Mouse (Mus musculus) bone marrow, adult 2 months (tissue): Measurements from ENCODE around the gene Mdk.
A peak's percentile ranks its signal among the peaks of the same experiment; 100 is the strongest.

Experiments
- CTCF ChIP-seq: fragments of 200-500 bp; IDR thresholded peaks from 2 replicates; pipeline ENCODE4 v1.5.1; 2011; ENCODE audit warnings: low read length, control low read depth; ENCODE audit not compliant: control insufficient read depth, insufficient read depth
- POLR2A ChIP-seq: fragments of 200-500 bp; IDR thresholded peaks from 2 replicates; pipeline ENCODE4 v1.6.1; 2011; ENCODE audit warnings: low read depth, mild to moderate bottlenecking, control low read depth, low read length, borderline replicate concordance; ENCODE audit not compliant: control insufficient read depth

DNA sequence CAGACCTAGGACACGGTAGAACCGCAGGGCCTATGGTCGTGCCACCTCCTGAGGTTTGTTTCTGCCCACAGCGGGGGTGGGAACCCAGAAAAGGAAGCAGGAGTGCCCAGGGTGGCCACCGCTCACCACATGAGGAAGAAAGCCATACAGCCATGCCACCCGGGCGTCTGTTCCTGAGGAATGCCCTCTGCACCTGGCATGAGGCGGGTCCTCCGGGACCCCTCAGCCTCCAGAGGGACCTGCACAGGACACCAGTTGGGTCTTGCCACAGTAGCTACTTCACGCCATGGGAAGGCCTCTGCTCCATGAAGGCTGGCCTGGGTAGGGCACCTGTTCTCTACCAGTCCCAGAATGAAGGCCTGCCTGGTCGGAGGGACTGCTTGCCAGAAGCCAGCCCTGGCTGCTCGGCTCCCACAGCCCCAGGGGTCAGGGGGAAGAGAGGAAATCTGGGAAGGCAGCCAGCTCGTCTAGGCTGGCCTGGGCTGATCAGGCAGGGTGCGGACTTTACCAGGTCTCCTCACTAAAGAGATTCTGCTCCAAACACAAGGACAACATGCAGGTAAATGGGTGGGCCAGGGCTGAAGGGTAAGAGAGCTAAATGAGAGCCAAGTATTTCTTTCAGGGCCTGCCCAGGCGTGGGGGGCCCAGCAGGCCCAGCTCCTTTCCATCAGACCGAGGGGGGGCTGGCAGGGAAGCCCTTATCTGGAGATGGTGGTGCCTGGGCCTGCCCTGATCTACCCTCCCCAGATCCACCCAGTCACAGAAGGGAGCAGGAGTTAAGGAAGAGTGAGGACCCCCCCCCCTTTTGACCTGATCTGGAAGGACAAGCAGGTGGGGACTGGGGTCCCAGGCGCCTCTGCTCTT, 17.5 kb upstream of the Mdk start:
- TF ChIP-seq CTCF (no peak), POLR2A (peak; percentile 18; the same call in 1 of the 2 replicates)
